Mouse (Mus musculus) left cerebral cortex, postnatal 10 days (tissue): ENCODE data around the gene Ttc17. TPM values are rescaled to one million over a fixed set of nuclear protein-coding genes. Genes with fewer than 3 reads are reported as not detected.
"Not testable (repeated sequence)": the region's sequence is repeated elsewhere in the genome, so short reads cannot be mapped to it uniquely, and the experiment has no call there.

Source experiments
- DNase-seq, 2 experiments: peaks; one replicate each; pipeline ENCODE4 v3.0.0; 2021 to 2022; ENCODE audit warnings: low spot score in 2 of 2, mixed read lengths in 1 of 2; ENCODE audit errors: extremely low spot score in 1 of 2
- intact Hi-C: fragments of 180-260 bp; cut with DNase I; formaldehyde crosslinking; loops from one replicate; pipeline ENCODE4 v1.15.1; 2025
- total RNA-seq, 2 experiments: library from RNA; stranded (reverse); gene quantifications; 2 replicates each; pipeline ENCODE4 v1.2.3; 2021

Ttc17 gene
- total RNA-seq, 2 experiments from 2014 or later = 29.4 to 30.9 TPM

DNA sequence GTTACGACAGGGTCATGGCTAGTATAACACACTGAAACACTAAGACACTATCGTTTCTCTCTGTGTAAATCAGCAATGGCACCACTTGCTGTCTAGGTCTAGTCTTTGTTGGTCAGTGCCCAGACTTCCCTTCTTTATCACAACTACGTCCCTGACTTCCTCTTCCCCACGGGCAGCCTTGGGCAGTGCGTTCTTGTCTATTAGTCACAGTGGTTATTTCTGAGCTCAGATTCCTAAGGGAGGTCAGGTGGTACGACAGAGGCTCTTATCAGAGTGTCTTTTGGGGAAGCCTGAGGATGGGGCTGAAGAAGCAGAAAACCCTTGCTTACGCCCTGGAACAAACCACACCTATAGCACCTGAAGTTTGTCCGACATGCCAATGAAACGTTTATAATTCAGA is 17.5 kb downstream of the Ttc17 start:
- intact Hi-C loops = no loop called here
- no peak for DNase-seq

DNA sequence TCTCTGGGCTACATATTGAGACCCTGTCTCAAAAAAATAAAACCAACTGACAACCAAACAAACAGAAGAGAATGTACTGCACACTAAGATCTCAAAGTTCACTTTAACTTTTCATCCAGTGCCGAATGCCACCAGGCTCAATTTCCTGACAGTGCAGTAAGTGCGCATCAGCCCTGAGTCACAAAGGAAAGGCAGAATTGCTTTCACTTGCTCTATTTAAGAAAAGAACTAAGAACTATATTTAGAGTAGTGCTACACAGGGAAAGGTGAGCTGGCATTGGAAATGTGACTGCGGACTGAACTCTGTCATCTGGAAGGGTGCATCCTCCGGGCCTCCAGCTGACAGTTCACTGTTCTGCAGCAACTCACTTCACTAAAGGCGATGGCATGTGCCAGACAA is 18.6 kb downstream of the Ttc17 start:
- no peak for DNase-seq
- intact Hi-C loops = no loop called here

DNA sequence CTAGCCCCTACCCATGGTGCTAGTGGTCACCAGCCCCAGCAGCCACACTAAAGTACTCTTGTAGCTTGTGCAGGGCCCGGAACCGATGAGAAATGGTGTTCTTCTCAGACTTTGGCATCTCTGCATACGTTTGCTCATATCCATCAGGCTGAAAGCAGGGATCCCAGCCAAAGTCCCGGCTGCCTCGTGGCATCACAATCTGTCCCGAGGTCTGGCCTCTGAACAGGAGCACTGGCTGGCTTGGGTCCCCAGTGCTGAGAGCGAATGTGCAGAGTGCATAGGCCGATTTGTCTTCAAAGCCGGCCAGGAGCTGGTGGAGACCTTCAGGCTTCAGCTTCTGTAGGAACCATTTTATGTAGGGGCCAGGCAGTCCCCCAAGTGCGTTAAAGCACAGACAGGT is 22.0 kb downstream of the Ttc17 start:
- DNase-seq, intact Hi-C loops: not testable (repeated sequence)

GRCm38 (mm10) chr2:94381057-94381647 is 25.3 kb downstream of the Ttc17 start:
- intact Hi-C loops = no loop called here
- DNase-seq = no peak

DNA sequence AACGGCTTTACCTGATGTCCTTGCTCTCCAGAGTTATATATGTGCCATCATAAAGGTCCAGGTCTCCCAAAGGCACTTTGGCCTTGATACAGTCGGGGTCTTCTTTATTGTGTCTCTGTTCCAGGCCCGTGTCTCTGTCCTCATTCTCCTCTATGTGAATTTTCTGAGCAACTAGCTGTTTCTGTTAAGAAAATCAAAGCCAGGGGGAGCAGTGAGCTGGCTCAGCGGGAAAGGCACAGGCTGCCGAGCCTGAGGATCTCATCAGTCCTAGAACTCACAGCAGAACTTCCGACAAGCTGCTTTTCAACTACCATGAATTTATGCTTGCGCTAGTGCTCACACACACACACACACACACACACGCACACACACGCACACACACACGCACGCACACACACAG is 27.8 kb downstream of the Ttc17 start:
- no peak for DNase-seq
- intact Hi-C loops = no loop called here

GRCm38 (mm10) chr2:94371093-94371492 is 35.4 kb downstream of the Ttc17 start:
- intact Hi-C loops = no loop called here
- DNase-seq = peak in 1 of 2 experiments; percentile 28

- intact Hi-C loops = loop anchor here (10.0 kb wide), 1 partner anchor 51 kb away; no protein-coding TSS in a partner anchor
- no peak for DNase-seq
Measured at GRCm38 (mm10) chr2:94363821-94364220, 42.7 kb downstream of the Ttc17 start.

- DNase-seq = no peak
- intact Hi-C loops = loop anchor here (10.0 kb wide), 1 partner anchor 54 kb away; no protein-coding TSS in a partner anchor
Measured at GRCm38 (mm10) chr2:94360398-94360973, 46.0 kb downstream of the Ttc17 start.

DNA sequence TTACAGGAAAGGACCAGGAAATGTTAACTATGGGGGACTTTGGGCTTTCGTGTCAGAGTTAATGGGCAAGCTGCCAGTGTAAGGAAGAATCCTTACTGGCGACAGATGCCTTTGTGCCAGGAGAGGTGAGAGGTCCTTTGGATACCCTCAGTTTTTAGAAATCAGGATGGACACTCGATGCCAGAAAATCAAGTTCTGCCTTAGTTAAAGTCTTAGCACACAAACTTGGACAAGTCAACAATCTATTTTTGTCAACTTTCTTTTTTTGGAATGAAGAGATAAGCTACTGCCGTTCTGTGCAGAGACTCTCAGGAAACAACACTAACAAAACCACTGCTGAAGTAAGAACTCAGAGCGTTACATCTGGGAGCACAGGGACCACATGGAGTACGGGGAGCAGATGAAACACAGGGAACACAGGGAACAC is 58.3 kb downstream of the Ttc17 start:
- intact Hi-C loops = no loop called here

GRCm38 (mm10) chr2:94346746-94347145 is 59.7 kb downstream of the Ttc17 start:
- intact Hi-C loops = no loop called here
- no peak for DNase-seq

More for the DNA sequence above, 58.3 kb downstream of the Ttc17 start:
- no peak for DNase-seq

- DNase-seq = no peak
- intact Hi-C loops = no loop called here
Measured at GRCm38 (mm10) chr2:94344624-94345023, 61.9 kb downstream of the Ttc17 start.

- intact Hi-C loops = no loop called here
- DNase-seq = no peak
Measured at GRCm38 (mm10) chr2:94343290-94344285, 62.9 kb downstream of the Ttc17 start.

- intact Hi-C loops = no loop called here
- no peak for DNase-seq
Measured at GRCm38 (mm10) chr2:94340769-94341168, 65.7 kb downstream of the Ttc17 start.

- intact Hi-C loops = no loop called here
- DNase-seq = no peak
Measured at GRCm38 (mm10) chr2:94339495-94339894, 67.0 kb downstream of the Ttc17 start.

GRCm38 (mm10) chr2:94336336-94336735 is 70.2 kb downstream of the Ttc17 start:
- DNase-seq = peak in 1 of 2 experiments; percentile 79
- intact Hi-C loops = no loop called here

- intact Hi-C loops = no loop called here
- no peak for DNase-seq
Measured at GRCm38 (mm10) chr2:94334742-94335046, 71.8 kb downstream of the Ttc17 start.

DNA sequence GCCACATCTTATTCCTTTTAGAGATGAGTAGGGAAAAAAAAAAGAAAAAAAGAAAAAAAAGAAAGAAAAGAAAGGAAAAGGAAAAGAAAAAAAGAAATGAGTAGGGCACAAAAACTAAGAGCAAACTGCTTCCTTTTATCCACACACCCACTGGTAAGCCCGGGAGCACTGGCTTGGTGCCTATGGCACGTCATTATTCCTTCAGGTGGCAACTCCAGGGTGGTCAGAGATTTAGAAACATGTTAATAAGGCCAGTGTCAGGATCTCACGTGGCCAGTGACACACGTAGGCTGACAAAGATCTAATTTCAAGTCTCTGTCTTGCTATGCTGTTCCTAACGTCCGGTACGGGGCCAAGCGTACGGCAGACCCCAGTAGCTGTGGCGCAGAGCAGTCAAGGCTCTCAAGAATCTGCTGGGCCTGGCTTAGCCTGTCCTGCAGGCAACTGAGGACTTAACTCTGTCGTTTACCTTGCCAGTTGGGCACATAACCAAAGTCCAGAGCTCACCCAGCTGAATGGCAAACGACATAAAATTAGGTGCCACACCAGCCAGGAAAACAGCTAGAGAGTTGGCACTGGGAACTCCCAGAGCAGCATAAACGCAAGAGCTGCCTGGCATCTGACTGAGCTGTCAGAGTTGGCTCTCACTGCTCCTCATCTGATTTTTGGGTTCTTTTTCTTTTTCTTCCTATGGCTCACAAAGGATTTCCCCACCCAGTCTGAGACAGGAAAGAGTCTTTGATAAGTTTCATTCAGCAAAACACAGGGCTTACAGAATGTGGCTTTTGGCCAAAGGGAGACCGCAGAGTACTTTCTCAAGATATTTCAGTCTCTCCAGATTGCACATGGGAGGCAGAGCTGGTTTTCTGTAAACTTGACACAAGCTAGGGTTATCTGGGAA is 72.4 kb downstream of the Ttc17 start:
- peak in 1 of 2 experiments; percentile 14 for DNase-seq
- intact Hi-C loops = no loop called here

DNA sequence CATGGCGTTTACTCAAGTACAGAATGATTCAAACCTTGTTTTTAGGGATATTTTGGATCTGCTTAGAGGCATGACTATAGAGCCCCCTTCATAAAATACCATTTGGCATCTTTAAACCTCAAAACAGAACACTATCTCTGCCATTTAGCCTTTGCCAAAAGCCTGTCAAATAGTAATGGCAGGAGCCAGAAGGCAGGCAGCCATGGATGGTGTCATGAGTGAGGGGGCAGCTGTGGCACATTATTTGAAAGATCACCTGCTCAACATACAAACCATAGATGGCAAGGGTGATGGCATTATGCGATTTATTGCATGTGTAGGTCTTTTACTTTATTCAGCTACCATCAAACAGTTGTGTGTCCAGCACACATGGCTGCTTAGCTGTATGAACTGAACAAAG is 73.4 kb downstream of the Ttc17 start:
- no peak for DNase-seq
- intact Hi-C loops = no loop called here

- DNase-seq = no peak
- intact Hi-C loops = no loop called here
Measured at GRCm38 (mm10) chr2:94329336-94329735, 77.2 kb downstream of the Ttc17 start.
